Mouse (Mus musculus) kidney, postnatal 25 days (tissue): ENCODE data around the gene Hnrnph3.

ENCODE experiments used
- DNase-seq, 2 experiments: peaks; one replicate each; pipeline ENCODE4 v3.0.0; 2021; ENCODE audit warnings: mixed read lengths in 2 of 2

The Hnrnph3 gene

GRCm38 (mm10) chr10:62980039-62980954 is 43.7 kb downstream of the Hnrnph3 start, which contains the start of gene Rufy2:
TSS of gene Rufy2 (plus strand) at chr10:62980223.
- peak; percentile 86 to 90 for DNase-seq

GRCm38 (mm10) chr10:62979667-62980038 is 44.4 kb downstream of the Hnrnph3 start:
- DNase-seq: no peak

GRCm38 (mm10) chr10:62971821-62972220 is 52.2 kb downstream of the Hnrnph3 start:
- DNase-seq: peak; percentile 55 to 86

GRCm38 (mm10) chr10:62966291-62966690 is 57.7 kb downstream of the Hnrnph3 start:
- DNase-seq: peak in 1 of 2 experiments; percentile 16

- DNase-seq: no peak
Observed at GRCm38 (mm10) chr10:62965796-62966195, 58.2 kb downstream of the Hnrnph3 start.
